Mouse (Mus musculus) right cerebral cortex, adult 2 months (tissue): ENCODE measurements at regions not wholly inside any gene's neighbourhood (a gene's known extent, or its start where the extent isn't known, plus 50 kb on each side); places are given as distances from the start of the nearest gene placed in this dataset.

Experiments used
- DNase-seq, 2 experiments: peaks; one replicate each; pipeline ENCODE4 v3.0.0; 2021 to 2022; ENCODE audit warnings: low spot score in 2 of 2

DNA sequence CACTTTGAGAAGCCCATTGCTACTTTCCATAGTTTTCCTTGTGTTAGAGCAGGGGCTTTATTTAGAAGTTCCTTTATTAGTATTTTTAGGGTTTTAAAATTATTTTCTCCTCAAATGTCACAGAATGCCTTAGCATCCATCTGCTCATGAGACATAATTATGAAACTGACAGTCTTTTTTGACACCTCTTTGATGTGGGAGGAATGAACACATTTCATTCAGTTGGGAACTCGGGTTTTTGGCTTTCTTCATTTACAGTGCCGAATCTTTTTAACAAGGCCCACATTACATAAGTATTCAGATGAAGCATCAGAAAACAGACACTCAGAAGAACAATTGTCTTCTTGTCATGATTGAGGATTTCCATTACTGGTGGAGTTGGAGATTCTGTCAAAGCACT, 843.6 kb downstream of the Lrrtm4 start:
- peak in 1 of 2 experiments; percentile 19 for DNase-seq

DNA sequence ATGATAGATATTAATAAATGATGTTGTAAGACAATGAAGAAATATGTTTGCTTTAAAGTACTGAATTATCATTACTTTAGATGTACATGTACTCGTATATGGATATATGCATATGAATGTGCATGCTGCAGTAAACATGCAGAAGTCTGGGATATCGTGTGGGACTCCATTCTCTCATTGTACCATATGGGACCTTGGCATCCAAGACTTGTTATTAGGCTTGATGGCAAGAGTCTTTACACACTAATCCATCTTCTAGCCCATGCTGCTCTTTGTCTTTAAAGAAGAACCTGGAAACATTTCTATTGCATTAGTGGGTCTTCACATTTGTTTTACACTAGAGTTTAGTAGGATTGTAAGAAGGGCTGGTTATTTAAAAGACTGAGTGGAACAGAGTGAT, 844.1 kb downstream of the Lrrtm4 start:
- DNase-seq: no peak

DNA sequence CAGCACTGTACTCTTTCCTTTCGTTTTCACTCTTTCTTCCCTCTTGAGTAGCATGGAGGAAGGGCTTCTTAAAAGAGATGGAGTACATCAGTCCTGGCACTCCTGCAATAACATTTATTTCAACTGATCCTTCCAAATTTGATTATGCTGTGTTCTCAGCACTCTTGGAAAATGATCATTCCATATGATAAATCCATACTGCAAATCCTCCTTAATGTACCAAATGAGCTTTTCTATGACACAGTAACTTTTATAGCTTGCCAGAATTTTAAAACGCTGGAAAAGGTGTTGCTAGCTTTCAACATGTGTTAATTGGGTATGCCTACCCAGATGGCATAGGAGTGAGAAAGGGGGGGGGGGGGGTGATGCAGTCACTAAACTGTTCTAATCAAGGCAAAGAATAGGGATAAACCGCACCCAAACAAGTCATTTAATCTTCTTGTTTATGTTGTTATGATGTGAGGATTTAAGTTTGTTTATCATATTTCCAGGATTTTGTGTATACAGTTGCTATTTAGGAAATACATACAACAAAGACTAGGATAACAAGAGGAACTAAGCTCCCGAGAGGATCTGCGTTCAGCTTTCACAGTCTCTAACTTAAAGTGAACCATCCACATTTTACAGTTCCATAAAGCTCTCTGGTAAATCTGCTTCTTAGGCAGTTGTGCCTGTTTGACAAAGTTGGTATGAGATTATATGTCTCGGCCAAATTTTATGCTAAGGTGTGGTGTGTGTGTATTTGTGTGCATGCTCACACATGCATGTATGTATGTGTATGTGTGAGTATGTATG, 847.3 kb downstream of the Lrrtm4 start:
- no peak for DNase-seq

DNA sequence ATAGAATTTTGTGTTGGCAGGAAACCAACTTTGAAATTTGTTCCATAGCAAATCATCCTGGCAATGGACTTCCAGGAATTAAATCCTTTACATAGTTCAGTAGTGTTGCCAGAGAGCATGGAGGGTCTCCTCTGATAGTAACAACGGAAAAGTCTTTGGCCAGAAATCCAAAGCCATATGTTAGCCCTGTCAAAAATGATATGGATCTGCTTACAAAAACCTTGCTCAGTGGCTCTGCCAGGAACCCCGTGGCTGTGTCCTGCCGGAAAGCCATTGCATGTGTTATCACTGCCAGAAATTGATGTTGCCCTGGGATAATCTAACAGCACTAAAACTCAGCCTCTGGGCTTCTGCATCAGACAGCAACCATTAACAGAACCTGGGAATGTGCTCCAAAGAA, 866.7 kb downstream of the Lrrtm4 start:
- DNase-seq: no peak

DNA sequence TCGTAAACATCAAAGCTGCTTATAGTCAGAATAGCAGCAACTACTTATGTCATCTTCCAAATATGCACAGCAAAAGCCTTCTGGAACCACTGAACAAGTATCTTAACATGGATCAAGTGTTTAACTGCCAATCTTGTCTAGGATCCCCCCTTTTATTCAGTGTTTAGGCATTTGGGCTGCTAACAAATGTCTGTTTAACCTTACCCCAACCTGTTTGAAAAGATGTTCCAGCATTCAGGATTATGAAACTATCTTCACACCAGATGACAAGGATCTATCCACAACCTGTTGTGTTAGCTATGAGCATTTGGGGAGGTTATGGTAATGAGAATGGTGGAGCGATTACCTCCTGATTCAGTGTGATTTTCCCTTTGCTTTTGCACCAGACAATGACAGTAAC, 886.5 kb downstream of the Lrrtm4 start:
- no peak for DNase-seq

DNA sequence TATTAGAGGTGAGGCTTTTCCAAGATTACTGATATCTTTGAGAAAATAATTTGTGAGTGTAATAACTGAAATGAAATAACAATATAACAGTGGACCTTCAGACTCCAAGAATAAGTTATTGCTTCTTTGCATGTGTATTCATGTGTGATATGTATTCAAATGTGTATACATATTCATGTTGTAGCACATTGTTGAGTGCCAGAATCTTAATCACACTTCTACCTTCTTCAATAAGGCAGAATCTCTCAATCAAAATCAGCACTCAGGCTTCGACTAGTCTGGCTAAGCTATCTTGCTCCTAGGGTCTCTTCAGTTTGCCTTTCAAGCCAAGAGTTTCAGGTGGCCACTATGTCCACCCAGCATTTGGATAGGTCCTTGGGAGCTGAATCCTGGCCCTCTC, 911.1 kb downstream of the Lrrtm4 start:
- no peak for DNase-seq

DNA sequence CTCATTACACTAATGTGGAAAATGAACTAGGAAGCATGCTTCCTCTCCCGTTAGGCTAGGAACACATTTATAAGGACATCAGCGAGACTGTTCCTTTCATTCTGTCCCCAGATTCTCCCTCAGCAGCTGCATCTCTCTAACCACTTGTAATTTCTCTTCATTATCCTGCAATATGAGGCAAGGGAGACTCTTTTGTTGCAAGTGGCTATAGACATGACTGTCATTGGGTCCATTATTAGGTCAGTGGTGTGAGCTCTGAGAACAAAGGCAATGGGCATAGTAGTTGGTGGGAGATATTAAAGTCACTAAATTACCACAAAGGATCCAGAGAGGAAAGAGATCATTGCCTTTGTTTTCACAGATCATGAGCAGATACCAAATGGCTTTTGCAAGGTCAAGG, 948.3 kb upstream of the Gcfc2 start:
- no peak for DNase-seq

DNA sequence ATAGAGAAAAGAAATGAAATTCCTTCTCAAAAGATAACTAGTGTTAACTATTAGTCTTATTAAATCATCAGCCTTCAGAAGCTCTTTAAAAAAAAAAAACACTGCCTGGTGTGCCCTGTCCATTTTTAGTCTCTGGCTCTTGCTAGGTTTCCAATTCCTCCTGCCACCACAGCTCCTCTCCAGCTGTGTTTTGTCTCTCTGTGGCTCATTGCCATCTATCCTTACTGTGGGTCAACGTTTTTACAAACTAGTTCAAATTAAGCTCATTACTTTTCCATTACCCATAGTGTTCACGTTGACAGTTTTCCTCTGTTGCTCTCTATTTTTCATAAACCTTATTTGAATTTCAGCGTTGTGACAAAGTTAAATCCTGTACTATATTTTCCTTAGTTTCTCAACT, 930.0 kb upstream of the Gcfc2 start:
- DNase-seq: no peak

DNA sequence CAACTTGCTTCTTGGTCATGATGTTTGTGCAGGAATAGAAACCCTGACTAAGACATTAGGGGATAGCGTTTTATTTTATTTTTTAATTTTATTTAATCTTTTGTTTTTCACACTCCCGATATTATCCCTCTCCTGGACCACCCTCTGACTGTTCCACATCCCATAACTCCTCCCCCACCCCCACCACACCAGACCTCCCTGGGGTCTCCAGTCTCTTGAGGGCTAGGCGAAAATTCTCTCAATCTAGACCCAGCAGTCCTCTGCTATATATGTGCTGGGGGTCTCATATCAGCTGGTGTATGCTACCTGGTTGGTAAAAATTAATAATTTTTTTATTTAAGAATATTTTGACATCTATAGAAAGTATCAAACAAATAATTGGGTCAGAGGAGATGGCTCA, 898.9 kb upstream of the Gcfc2 start:
- no peak for DNase-seq
